Mouse (Mus musculus): ENCODE measurements around the gene Tagln2. TPM values are rescaled to one million over a fixed set of nuclear protein-coding genes. Genes with fewer than 3 reads are reported as not detected.
A peak's percentile ranks its signal among the peaks of the same experiment; 100 is the strongest.

The Tagln2 gene
- polyA plus RNA-seq (2016; fragmentation: Nextera tagmentation; extraction: Ambion mirVana), result 53.2 and 64.5 TPM in 2 replicates

GRCm38 (mm10) chr1:172499765-172500441 is at the start of gene Tagln2:
Tagln2 (plus strand) TSS chr1:172500047.
- peak within 1 kb of the TSS; percentile 59 for H3K4me2 ChIP-seq (replicated peaks)
- H3K4me3 ChIP-seq, result peak within 1 kb of the TSS; percentile 38
- H3K4me1 ChIP-seq, result peaks cover 51% of the 10 kb centered on the region
- whole genome bisulfite sequencing, result 1% methylated on average over 30 of the region's 30 CpGs
- ATAC-seq (ENCODE audit: low FRiP score), result peak; percentile 36
- peaks cover 38% of the 10 kb centered on the region for H3K36me3 ChIP-seq
- peak within 1 kb of the TSS; percentile 23; the same call in 1 of the 2 replicates for H3K27ac ChIP-seq
- H3K9me3 ChIP-seq (replicated peaks), result no peaks in the 10 kb centered on the region
- H3K9ac ChIP-seq, result peak within 1 kb of the TSS; percentile 47
- peaks cover 53% of the 10 kb centered on the region for H3K27me3 ChIP-seq

DNA sequence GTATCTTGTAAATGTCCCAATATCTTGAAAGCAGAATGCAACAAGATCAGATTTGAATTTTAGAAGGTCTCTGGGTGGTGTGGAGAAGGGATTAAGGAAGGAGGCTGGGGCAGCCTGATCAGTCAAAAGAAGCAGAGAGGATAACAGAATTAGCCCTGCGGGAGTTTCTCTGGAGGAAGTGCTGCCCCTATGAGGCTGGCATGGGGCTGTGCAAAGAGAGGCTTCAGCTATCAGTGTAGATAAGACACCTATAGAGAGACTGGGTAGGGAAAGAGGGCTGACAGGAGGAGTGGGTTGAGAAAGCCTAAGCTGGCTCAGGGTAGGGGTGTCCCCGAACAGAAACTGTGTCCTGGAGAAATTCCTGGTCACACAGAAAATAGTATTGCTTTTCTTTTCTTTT is 49.6 kb upstream of the Tagln2 start:
- Histone ChIP-seq H3K4me2 (replicated peaks) (no peak overlapping the region), H3K36me3 (no peaks in the 10 kb centered on the region), H3K27me3 (no peaks in the 10 kb centered on the region), H3K9ac (no peak overlapping the region), H3K27ac (no peak overlapping the region), H3K9me3 (replicated peaks) (no peaks in the 10 kb centered on the region), H3K4me3 (no peak overlapping the region), H3K4me1 (peaks cover 3% of the 10 kb centered on the region; the same call in 1 of the 2 replicates)
- WGBS, result 35% methylated on average over 2 of the region's 2 CpGs
- no peak for ATAC-seq (ENCODE audit: low FRiP score)

DNA sequence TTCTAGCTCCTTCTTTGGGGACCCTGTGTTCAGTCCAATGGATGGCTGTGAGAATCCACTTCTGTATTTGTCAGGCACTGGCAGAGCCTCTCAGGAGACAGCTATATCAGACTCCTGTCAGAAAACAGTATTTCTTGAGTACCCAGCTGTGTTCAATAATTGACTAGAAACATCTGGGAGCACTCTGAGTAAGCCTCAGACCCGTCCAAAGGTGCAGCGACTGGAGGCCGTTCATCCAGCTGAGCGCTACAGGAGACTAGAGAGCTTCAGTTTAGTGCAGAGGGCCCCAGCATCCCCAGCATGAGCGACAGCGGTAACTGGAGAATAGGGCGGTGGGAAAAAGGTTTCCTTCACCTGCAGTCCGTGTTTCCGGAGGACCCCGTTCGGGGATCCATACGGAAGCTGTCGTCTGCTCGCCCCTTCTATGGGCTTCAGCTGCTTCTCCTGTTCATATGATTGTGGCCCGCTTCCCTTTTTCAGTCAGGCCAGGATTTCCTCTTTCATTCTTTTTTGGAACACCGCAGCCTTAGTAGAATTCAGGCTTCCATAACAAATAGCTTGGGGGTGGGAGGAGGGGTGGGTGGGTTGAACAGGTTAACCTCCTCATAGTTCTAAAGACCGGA is 48.9 kb upstream of the Tagln2 start:
- peaks cover 3% of the 10 kb centered on the region; the same call in 1 of the 2 replicates for H3K4me1 ChIP-seq
- H3K27me3 ChIP-seq, result no peaks in the 10 kb centered on the region
- no peak overlapping the region for H3K9ac ChIP-seq
- no peaks in the 10 kb centered on the region for H3K9me3 ChIP-seq (replicated peaks)
- no peak for ATAC-seq (ENCODE audit: low FRiP score)
- H3K36me3 ChIP-seq, result no peaks in the 10 kb centered on the region
- 0 out of 2 replicates have a peak overlapping the region, but pooled peaks have one; percentile 6 for H3K4me2 ChIP-seq (replicated peaks)
- 37% methylated on average over 17 of the region's 17 CpGs for WGBS
- no peak overlapping the region for H3K27ac ChIP-seq
- H3K4me3 ChIP-seq, result no peak overlapping the region

- Histone ChIP-seq H3K36me3 (no peaks in the 10 kb centered on the region), H3K4me3 (no peak overlapping the region), H3K4me1 (peaks cover 3% of the 10 kb centered on the region; the same call in 1 of the 2 replicates), H3K9ac (no peak overlapping the region), H3K9me3 (replicated peaks) (no peaks in the 10 kb centered on the region), H3K27me3 (no peaks in the 10 kb centered on the region), H3K4me2 (replicated peaks) (no peak overlapping the region), H3K27ac (no peak overlapping the region)
- ATAC-seq (ENCODE audit: low FRiP score), result no peak
- 82% methylated on average over 2 of the region's 2 CpGs for WGBS
These were observed 46.9 kb upstream of the Tagln2 start for GRCm38 (mm10) chr1:172452911-172453310.

GRCm38 (mm10) chr1:172453810-172454209 is 46.0 kb upstream of the Tagln2 start:
- no peaks in the 10 kb centered on the region for H3K27me3 ChIP-seq
- H3K27ac ChIP-seq, result no peak overlapping the region
- H3K4me3 ChIP-seq, result no peak overlapping the region
- no peak overlapping the region for H3K4me2 ChIP-seq (replicated peaks)
- WGBS, result 87% methylated on average over 2 of the region's 2 CpGs
- ATAC-seq (ENCODE audit: low FRiP score), result no peak
- H3K9ac ChIP-seq, result no peak overlapping the region
- peaks cover 3% of the 10 kb centered on the region; the same call in 1 of the 2 replicates for H3K4me1 ChIP-seq
- no peaks in the 10 kb centered on the region for H3K9me3 ChIP-seq (replicated peaks)
- H3K36me3 ChIP-seq, result no peaks in the 10 kb centered on the region

- Histone ChIP-seq H3K9ac (no peak overlapping the region), H3K4me1 (peaks cover 3% of the 10 kb centered on the region; the same call in 1 of the 2 replicates), H3K27ac (no peak overlapping the region), H3K27me3 (no peaks in the 10 kb centered on the region), H3K9me3 (replicated peaks) (no peaks in the 10 kb centered on the region), H3K4me3 (no peak overlapping the region), H3K36me3 (no peaks in the 10 kb centered on the region), H3K4me2 (replicated peaks) (no peak overlapping the region)
- no peak for ATAC-seq (ENCODE audit: low FRiP score)
- WGBS, result 11% methylated on average over 4 of the region's 4 CpGs
These were observed 44.4 kb upstream of the Tagln2 start for GRCm38 (mm10) chr1:172455416-172455815.

GRCm38 (mm10) chr1:172456001-172456677 is 43.7 kb upstream of the Tagln2 start:
- no peak overlapping the region for H3K9ac ChIP-seq
- H3K27ac ChIP-seq, result no peak overlapping the region
- H3K4me2 ChIP-seq (replicated peaks), result no peak overlapping the region
- H3K4me1 ChIP-seq, result no peaks in the 10 kb centered on the region
- H3K4me3 ChIP-seq, result no peak overlapping the region
- no peaks in the 10 kb centered on the region for H3K9me3 ChIP-seq (replicated peaks)
- ATAC-seq (ENCODE audit: low FRiP score), result no peak
- H3K27me3 ChIP-seq, result no peaks in the 10 kb centered on the region
- H3K36me3 ChIP-seq, result no peaks in the 10 kb centered on the region
- 65% methylated on average over 7 of the region's 7 CpGs for WGBS

DNA sequence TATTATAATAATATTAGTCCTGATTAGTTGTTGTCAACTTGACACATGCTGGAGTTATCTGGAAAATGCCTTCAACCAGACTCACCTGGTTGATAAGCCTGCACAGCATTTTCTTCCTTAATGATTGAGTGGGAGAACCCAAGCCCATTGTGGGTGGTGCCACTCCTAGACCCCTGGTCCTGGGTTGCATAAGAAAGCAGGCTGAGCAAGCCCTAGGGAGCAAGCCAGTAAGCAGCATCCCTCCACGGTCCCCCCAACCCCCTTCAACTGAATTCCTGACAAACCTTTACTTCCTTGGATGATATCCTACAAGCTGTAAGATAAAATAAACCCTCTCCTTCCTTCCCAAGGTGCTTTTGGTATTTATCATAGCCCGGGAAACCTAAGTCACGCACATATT is 42.7 kb upstream of the Tagln2 start:
- Histone ChIP-seq H3K27me3 (no peaks in the 10 kb centered on the region), H3K4me1 (no peaks in the 10 kb centered on the region), H3K27ac (no peak overlapping the region), H3K9me3 (replicated peaks) (no peaks in the 10 kb centered on the region), H3K9ac (no peak overlapping the region), H3K4me2 (replicated peaks) (no peak overlapping the region), H3K36me3 (no peaks in the 10 kb centered on the region), H3K4me3 (no peak overlapping the region)
- no peak for ATAC-seq (ENCODE audit: low FRiP score)
- WGBS, result 97% methylated on average over 3 of the region's 3 CpGs

DNA sequence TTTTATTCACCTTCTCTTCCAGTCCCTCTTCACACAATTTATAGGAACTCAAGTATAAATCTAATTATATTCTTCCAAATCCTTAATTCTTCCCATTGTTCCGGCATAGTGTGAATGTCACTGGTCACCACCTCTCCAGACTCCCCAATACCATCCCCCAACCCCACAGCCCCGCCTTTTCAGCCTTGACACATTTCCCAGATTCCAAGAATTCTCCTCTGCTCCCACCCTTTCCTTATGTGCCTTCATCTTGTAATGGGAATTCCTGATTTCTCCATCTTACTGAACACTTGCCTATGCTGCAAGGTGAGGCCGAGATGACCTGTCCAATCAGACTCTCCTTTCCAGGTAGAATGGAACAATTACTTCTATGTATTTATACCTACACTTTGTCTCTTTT is 41.8 kb upstream of the Tagln2 start:
- Histone ChIP-seq H3K27me3 (no peaks in the 10 kb centered on the region), H3K4me2 (replicated peaks) (no peak overlapping the region), H3K27ac (no peak overlapping the region), H3K36me3 (no peaks in the 10 kb centered on the region), H3K4me1 (no peaks in the 10 kb centered on the region), H3K4me3 (no peak overlapping the region), H3K9ac (no peak overlapping the region), H3K9me3 (replicated peaks) (no peaks in the 10 kb centered on the region)
- 81% methylated on average over 3 of the region's 3 CpGs for WGBS
- no peak for ATAC-seq (ENCODE audit: low FRiP score)

- no peaks in the 10 kb centered on the region for H3K9me3 ChIP-seq (replicated peaks)
- ATAC-seq (ENCODE audit: low FRiP score), result no peak
- no peak overlapping the region for H3K9ac ChIP-seq
These were observed 38.2 kb upstream of the Tagln2 start for GRCm38 (mm10) chr1:172461602-172462001.

GRCm38 (mm10) chr1:172462534-172462933 is 37.3 kb upstream of the Tagln2 start:
- 91% methylated on average over 3 of the region's 3 CpGs for WGBS
- no peak for ATAC-seq (ENCODE audit: low FRiP score)

More at GRCm38 (mm10) chr1:172461602-172462001, 38.2 kb upstream of the Tagln2 start:
- Histone ChIP-seq H3K27me3 (no peaks in the 10 kb centered on the region), H3K4me1 (no peaks in the 10 kb centered on the region), H3K4me3 (no peak overlapping the region), H3K4me2 (replicated peaks) (no peak overlapping the region), H3K36me3 (no peaks in the 10 kb centered on the region), H3K27ac (no peak overlapping the region)
- 69% methylated on average over 2 of the region's 2 CpGs for WGBS

More at GRCm38 (mm10) chr1:172462534-172462933, 37.3 kb upstream of the Tagln2 start:
- H3K27me3 ChIP-seq, result no peaks in the 10 kb centered on the region
- no peaks in the 10 kb centered on the region for H3K4me1 ChIP-seq
- no peak overlapping the region for H3K27ac ChIP-seq
- H3K4me3 ChIP-seq, result no peak overlapping the region
- H3K36me3 ChIP-seq, result no peaks in the 10 kb centered on the region
- no peak overlapping the region for H3K4me2 ChIP-seq (replicated peaks)
- no peak overlapping the region for H3K9ac ChIP-seq
- no peaks in the 10 kb centered on the region for H3K9me3 ChIP-seq (replicated peaks)
